Mouse (Mus musculus) limb, embryonic 12.5 days (tissue): ENCODE results near the gene Ankrd13c. TPM values are rescaled to one million over a fixed set of nuclear protein-coding genes. Genes with fewer than 3 reads are reported as not detected.

ENCODE experiments used
- ATAC-seq: fragments of 200-750 bp; cut with Nextera tagmentation; 2 replicates; pipeline ENCODE4 v1.8.0; 2017; ENCODE audit warnings: low read depth, moderate TSS enrichment; ENCODE audit not compliant: insufficient number of reproducible peaks, insufficient read depth, low FRiP score, low TSS enrichment
- H3K27ac ChIP-seq: fragments of 300-500 bp; sonication (generic); 2 replicates; pipeline ENCODE4 v1.5.1; 2016; ENCODE audit warnings: mild to moderate bottlenecking, moderate library complexity
- H3K27me3 ChIP-seq: fragments of 300-500 bp; sonication (generic); 2 replicates; pipeline ENCODE4 v1.6.1; 2016; ENCODE audit warnings: mild to moderate bottlenecking, moderate library complexity
- H3K36me3 ChIP-seq: fragments of 300-500 bp; sonication (generic); 2 replicates; pipeline ENCODE4 v1.6.1; 2016; ENCODE audit warnings: mild to moderate bottlenecking, moderate library complexity
- H3K4me1 ChIP-seq: fragments of 300-500 bp; sonication (generic); replicated peaks from 2 replicates; pipeline ENCODE4 v1.6.1; 2016
- H3K4me2 ChIP-seq: fragments of 300-500 bp; sonication (generic); 2 replicates; pipeline ENCODE4 v1.6.1; 2016; ENCODE audit warnings: mild to moderate bottlenecking, moderate library complexity
- H3K4me3 ChIP-seq: fragments of 300-500 bp; sonication (generic); replicated peaks from 2 replicates; pipeline ENCODE4 v1.5.1; 2016; ENCODE audit warnings: mild to moderate bottlenecking
- H3K9ac ChIP-seq: fragments of 300-500 bp; sonication (generic); replicated peaks from 2 replicates; pipeline ENCODE4 v1.6.1; 2016; ENCODE audit warnings: mild to moderate bottlenecking, moderate library complexity
- H3K9me3 ChIP-seq: fragments of 300-500 bp; sonication (generic); 2 replicates; pipeline ENCODE4 v1.6.1; 2016; ENCODE audit warnings: mild to moderate bottlenecking, moderate library complexity
- WGBS: fragments of 180-500 bp; shearing (Covaris S2); methylation state at CpG from one replicate; pipeline ENCODE4 v1.1.7; 2016; 5-methylcytosine and 5-hydroxymethylcytosine counted together
- polyA plus RNA-seq: library from polyadenylated mRNA; unstranded; fragments of >200 nt; fragmentation: Nextera tagmentation; extraction: Ambion mirVana; gene quantifications from 2 replicates; pipeline ENCODE4 v1.2.1, GENCODE M21; 2016

Ankrd13c gene
- polyA plus RNA-seq, 1 experiment from 2014 or later = 18.3 TPM

- Histone ChIP-seq H3K9me3 (no peaks in the 10 kb centered on the region), H3K4me2 (peak overlapping the region; percentile 73), H3K27me3 (no peaks in the 10 kb centered on the region), H3K9ac (peak overlapping the region; percentile 97), H3K4me1 (peaks cover 17% of the 10 kb centered on the region), H3K36me3 (peaks cover 2% of the 10 kb centered on the region; the same call in 1 of the 2 replicates), H3K4me3 (peak overlapping the region; percentile 92), H3K27ac (peak overlapping the region; percentile 98)
- no peak for ATAC-seq
- 7% methylated on average over 4 of the region's 4 CpGs for WGBS
Measured at GRCm38 (mm10) chr3:158032106-158032505, 85.1 kb downstream of the Ankrd13c start.

GRCm38 (mm10) chr3:158035866-158036265, 88.8 kb downstream of the Ankrd13c start:
- Histone ChIP-seq H3K4me3 (peak overlapping the region; percentile 61), H3K9ac (peak overlapping the region; percentile 75), H3K36me3 (no peaks in the 10 kb centered on the region), H3K4me1 (peaks cover 22% of the 10 kb centered on the region), H3K9me3 (no peaks in the 10 kb centered on the region), H3K27ac (peak overlapping the region; percentile 89), H3K4me2 (peak overlapping the region; percentile 71), H3K27me3 (no peaks in the 10 kb centered on the region)
- ATAC-seq = no peak
- 2% methylated on average over 11 of the region's 11 CpGs for WGBS

GRCm38 (mm10) chr3:158036329-158036988, 89.4 kb downstream of the Ankrd13c start, which contains the start of the genes Srsf11 and Lrrc40:
Gene Srsf11 (minus strand): TSS chr3:158036639.
Gene Lrrc40 (plus strand): TSS chr3:158036662.
- Histone ChIP-seq H3K36me3 (no peaks in the 10 kb centered on the region), H3K4me2 (peak within 1 kb of the TSS; percentile 71), H3K4me1 (peaks cover 22% of the 10 kb centered on the region), H3K9me3 (no peaks in the 10 kb centered on the region), H3K27me3 (no peaks in the 10 kb centered on the region), H3K27ac (peak within 1 kb of the TSS; percentile 89), H3K4me3 (peak within 1 kb of the TSS; percentile 61), H3K9ac (peak within 1 kb of the TSS; percentile 75)
- WGBS = under 1% methylated on average over 55 of the region's 55 CpGs
- peak; percentile 94 for ATAC-seq

GRCm38 (mm10) chr3:158038106-158038505, 91.1 kb downstream of the Ankrd13c start:
- H3K9ac ChIP-seq = no peak overlapping the region
- no peak overlapping the region for H3K4me3 ChIP-seq
- ATAC-seq = no peak
- WGBS = 100% methylated on average over 2 of the region's 3 CpGs
- no peaks in the 10 kb centered on the region for H3K27me3 ChIP-seq
- no peaks in the 10 kb centered on the region for H3K36me3 ChIP-seq
- no peak overlapping the region for H3K4me2 ChIP-seq
- peaks cover 14% of the 10 kb centered on the region for H3K4me1 ChIP-seq
- no peaks in the 10 kb centered on the region for H3K9me3 ChIP-seq
- no peak overlapping the region for H3K27ac ChIP-seq

- Histone ChIP-seq H3K9me3 (no peaks in the 10 kb centered on the region), H3K27me3 (no peaks in the 10 kb centered on the region), H3K4me2 (no peak overlapping the region), H3K27ac (no peak overlapping the region), H3K9ac (no peak overlapping the region), H3K4me1 (peaks cover 5% of the 10 kb centered on the region), H3K4me3 (no peak overlapping the region), H3K36me3 (peaks cover 3% of the 10 kb centered on the region; the same call in 1 of the 2 replicates)
- no peak for ATAC-seq
- WGBS = 93% methylated on average over 2 of the region's 2 CpGs
Measured at GRCm38 (mm10) chr3:158040755-158041154, 93.7 kb downstream of the Ankrd13c start.

- ATAC-seq = no peak
- Histone ChIP-seq H3K9ac (no peak overlapping the region), H3K4me2 (no peak overlapping the region), H3K36me3 (peaks cover 29% of the 10 kb centered on the region; the same call in 1 of the 2 replicates), H3K9me3 (no peaks in the 10 kb centered on the region), H3K27ac (no peak overlapping the region), H3K27me3 (no peaks in the 10 kb centered on the region), H3K4me1 (no peaks in the 10 kb centered on the region), H3K4me3 (no peak overlapping the region)
- WGBS = 90% methylated on average over 2 of the region's 2 CpGs
Measured at GRCm38 (mm10) chr3:158049508-158049907, 102.5 kb downstream of the Ankrd13c start.

Other genes with a start within 250 kb of the Ankrd13c start
- gene Cth, start 22.2 kb upstream of the Ankrd13c start, polyA plus RNA-seq = 19.7 and 22.1 TPM in 2 replicates
- 347 and 349 TPM in 2 replicates for gene Srsf11, start 89.4 kb downstream of the Ankrd13c start, polyA plus RNA-seq
- gene Lrrc40, start 89.4 kb downstream of the Ankrd13c start, polyA plus RNA-seq = 67.7 and 76.1 TPM in 2 replicates